Mouse (Mus musculus): Measurements from ENCODE around the gene Slc25a43. TPM values are rescaled to one million over a fixed set of nuclear protein-coding genes. Genes with fewer than 3 reads are reported as not detected.

Gene Slc25a43
- total RNA-seq, 2 experiments from 2014 or later: 1.3 to 2.0 TPM

DNA sequence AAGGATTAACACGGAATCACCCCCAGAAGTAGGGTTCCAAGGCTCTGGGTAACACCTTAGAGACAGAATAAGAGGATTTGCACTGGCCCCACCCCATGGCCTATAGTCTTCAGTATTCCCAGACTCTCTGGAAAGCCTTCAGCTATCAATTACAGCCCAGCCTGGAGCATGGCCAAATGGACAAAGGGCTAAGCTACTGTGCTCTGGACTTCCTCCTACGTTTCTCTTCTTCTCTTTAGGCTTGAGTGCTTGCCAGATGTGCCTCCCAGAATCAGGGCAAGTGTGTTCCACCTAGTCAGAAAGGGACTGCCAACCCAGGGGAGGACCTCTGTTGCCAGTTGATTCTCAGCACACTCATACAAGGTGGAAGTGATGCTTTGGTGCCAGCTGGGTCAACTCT lies 81.6 kb downstream of the Slc25a43 start:
- peak; percentile 45 for DNase-seq

Other genes starting within 250 kb of the Slc25a43 start
- 100 to 1,000 TPM; 225 to 276 TPM for gene Pgrmc1, start 145.5 kb upstream of the Slc25a43 start, total RNA-seq (2021)
- gene Akap17b, start 98.3 kb upstream of the Slc25a43 start, total RNA-seq (2021): 1 to 10 TPM; 4.0 to 5.6 TPM
- gene Slc25a5, start 52.0 kb downstream of the Slc25a43 start, total RNA-seq (2021): 100 to 1,000 TPM; 591 to 638 TPM
- gene Ube2a, start 130.2 kb downstream of the Slc25a43 start, total RNA-seq (2021): 10 to 100 TPM; 60.0 to 66.5 TPM
- gene C330007P06Rik, start 130.5 kb downstream of the Slc25a43 start, total RNA-seq (2021): 10 to 100 TPM; 41.0 to 46.1 TPM
- gene Nkrf, start 159.2 kb downstream of the Slc25a43 start, total RNA-seq (2021): 1 to 10 TPM; 7.0 to 7.9 TPM
- 10 to 100 TPM; 15.8 to 22.4 TPM for gene Sept6, start 248.1 kb downstream of the Slc25a43 start, total RNA-seq (2021)

Measured in adrenal gland, postnatal 10 days (tissue).